Mouse (Mus musculus) right cerebral cortex, adult 2 months (tissue): ENCODE data around the gene Duxbl2.
"Not testable (repeated sequence)": the region's sequence is repeated elsewhere in the genome, so short reads cannot be mapped to it uniquely, and the experiment has no call there.

Source experiments
- DNase-seq, 2 experiments: peaks; one replicate each; pipeline ENCODE4 v3.0.0; 2021 to 2022; ENCODE audit warnings: low spot score in 2 of 2

Gene Duxbl2

DNA sequence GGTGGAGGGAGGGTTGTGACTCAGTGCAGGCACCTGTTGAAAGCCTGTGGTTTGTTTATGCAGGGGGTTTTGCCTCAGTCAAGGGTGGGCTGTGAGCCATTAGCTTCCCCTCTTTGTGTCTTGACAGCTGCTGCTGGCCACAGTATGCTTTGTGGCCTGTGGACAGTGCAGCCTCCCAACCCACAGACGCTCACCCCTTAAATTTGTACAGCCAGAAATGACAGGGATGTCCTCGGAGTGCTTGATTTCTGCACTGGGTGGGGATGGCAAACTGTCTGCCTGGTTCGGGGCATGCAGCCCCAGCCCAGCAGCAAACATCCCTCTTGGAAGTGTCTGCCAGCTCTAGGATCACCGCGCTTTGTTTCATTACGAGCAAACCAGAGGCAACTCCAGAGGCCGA lies at the start of gene Duxbl2:
Duxbl2 (plus strand) TSS at position 200 of the 400 bp plus-strand sequence.
- not testable (repeated sequence) for DNase-seq

GRCm38 (mm10) chr14:26076620-26077390 lies 41.3 kb upstream of the Duxbl2 start:
- DNase-seq = not testable (repeated sequence)

GRCm38 (mm10) chr14:26081216-26081615 lies 36.9 kb upstream of the Duxbl2 start, which contains the start of gene Cphx2:
Cphx2 (plus strand) TSS chr14:26081516.
- DNase-seq = not testable (repeated sequence)

- not testable (repeated sequence) for DNase-seq
These were observed 36.2 kb upstream of the Duxbl2 start, which contains the start of gene Cphx3 for GRCm38 (mm10) chr14:26081997-26082396. Cphx3 (plus strand) TSS chr14:26082297.

DNA sequence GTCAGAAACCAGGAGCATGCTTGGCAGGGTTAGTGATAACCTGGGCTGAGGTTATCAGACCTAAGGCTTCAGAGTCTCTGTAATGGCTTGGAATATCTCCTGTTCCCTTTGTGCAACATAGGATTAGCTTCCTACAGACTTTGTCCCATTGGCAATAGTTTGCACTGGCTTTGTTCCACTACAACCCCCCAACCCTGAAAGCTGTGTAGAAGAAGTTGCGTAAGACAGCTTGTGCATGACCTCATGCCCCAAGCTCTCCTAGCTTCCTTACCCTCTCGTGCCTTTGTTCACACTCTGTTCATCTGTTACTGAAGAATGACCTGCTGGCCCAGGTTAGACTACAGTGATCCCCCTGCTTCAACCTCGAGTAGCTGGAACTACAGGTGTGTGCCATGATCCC lies 20.5 kb upstream of the Duxbl2 start:
- DNase-seq = not testable (repeated sequence)

GRCm38 (mm10) chr14:26118550-26119000 lies 426 bp downstream of the Duxbl2 start:
- not testable (repeated sequence) for DNase-seq

GRCm38 (mm10) chr14:26119095-26119494 lies 946 bp downstream of the Duxbl2 start:
- DNase-seq = not testable (repeated sequence)

DNA sequence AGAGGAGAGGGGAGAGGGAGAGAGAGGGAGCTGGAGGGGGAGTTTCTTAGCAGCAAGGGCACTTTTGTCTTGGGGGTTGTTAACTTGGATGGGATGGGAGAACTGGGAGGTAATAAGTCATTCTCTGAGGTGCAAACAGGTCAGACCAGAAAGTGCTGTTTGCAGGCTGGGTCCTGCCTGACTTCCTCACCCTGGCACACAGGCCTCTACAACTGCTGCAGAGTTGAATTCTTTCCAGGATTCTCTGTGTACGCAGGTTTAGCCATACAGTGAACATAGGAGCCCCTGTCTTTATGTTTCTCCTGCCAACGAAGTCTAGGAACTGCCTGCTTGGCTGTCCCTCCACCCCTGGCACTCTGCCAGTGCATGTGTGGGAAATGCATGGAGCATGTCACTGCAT lies 28.9 kb downstream of the Duxbl2 start:
- not testable (repeated sequence) for DNase-seq

DNA sequence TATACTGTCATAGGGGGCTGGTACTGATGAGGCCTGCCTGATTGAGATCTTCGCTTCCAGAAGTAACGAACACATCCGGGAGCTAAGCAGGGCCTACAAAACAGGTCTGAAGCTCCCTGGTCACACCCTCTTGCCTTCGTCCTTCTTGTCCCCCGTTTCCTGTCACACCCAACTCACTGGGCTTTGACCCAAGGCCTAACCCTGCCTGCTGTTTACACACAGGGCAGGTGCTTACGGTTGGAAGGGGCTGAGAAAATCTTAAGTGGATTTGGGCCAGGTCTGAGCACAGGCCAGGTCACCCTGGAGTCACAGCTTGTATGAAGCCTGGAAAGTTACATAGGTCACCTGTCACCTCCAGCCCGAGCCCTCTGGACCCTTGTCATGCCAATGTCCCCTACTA lies 37.9 kb downstream of the Duxbl2 start:
- not testable (repeated sequence) for DNase-seq

DNA sequence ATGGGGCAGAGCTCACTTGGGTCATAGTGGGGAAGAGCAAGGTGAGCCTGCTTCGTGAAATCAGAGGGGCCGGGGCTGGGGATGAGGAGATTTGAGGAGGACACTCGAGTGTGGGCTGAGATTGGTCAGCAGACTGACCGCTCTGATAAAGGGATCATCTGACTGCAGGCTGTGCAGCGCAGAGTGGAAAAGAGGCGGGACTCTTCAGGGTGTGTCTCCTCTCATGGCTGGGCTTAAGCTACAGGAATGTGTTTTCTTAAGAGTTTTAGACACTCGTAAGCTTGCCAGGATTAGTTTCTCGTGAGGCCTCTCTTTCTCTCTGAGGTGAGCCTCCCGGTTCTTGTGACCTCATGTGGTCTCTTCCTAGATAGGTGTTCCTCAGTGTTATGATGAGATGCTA lies 43.0 kb downstream of the Duxbl2 start:
- DNase-seq = not testable (repeated sequence)

GRCm38 (mm10) chr14:26162423-26162822 lies 44.3 kb downstream of the Duxbl2 start:
- DNase-seq = not testable (repeated sequence)

DNA sequence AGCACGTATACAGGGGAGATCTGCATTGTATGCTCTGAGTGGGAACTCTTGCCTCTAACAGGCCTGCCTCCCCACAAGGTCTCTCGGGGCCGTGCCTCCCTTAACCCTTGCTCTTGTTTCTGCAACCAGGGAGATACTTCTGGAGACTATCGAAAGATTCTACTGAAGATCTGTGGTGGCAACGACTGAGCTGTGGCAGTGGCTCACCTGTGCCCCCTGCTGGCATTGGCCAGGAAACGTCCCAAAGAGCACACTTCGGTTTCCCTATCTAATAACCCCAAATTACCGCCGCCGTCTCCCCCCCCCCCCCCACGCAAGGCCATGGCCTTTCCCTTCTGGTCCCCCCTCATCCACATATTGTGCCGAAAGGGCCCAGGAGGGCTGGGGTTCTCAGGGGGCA lies 47.1 kb downstream of the Duxbl2 start:
- DNase-seq = not testable (repeated sequence)

DNA sequence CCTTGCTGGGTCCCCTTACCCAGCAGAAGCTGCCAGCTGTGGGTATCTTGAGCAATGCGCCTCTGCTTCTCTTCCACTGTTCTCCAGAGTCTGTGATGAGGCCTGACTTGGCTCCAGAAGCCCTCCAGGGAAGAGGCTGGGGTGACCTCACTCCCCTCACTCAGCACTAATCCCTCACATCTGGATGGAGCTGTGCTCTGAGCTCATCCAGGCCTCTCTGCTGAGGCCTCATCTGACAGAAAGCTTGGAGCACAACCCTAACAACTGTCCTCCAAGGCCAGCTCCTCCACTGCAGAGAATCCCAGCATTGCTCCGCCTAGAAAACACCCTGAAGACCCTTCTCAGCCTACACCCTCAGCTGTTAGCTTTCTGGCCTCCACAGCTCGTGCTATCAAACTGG lies 55.8 kb downstream of the Duxbl2 start:
- not testable (repeated sequence) for DNase-seq

DNA sequence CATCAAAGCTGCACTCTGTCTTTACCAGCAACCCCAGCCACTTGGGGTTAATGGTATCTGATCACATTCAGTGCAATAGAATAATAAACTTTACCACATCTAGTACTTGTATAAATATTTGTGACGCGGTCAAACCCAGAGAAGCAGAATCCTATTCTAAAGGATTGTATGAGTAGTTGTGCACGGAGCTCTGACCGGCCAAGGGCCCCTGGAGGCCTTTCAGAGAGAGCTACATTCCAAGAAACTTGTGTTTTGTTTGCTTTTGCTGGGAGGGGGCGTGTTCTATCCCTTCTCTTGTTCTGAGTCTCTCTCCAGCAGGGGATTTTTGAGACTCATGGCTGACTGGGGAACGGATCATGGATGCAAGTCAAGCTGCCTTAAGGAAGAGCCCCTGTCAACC lies 56.9 kb downstream of the Duxbl2 start:
- DNase-seq = not testable (repeated sequence)
